Mouse (Mus musculus) megakaryocyte, embryonic 14.5 days (primary cell): ENCODE measurements at regions not wholly inside any gene's neighbourhood (a gene's known extent, or its start where the extent isn't known, plus 50 kb on each side); places are given as distances from the start of the nearest gene placed in this dataset.
"Not testable (repeated sequence)": the region's sequence is repeated elsewhere in the genome, so short reads cannot be mapped to it uniquely, and the experiment has no call there.

Experiments
- H3K27me3 ChIP-seq: replicated peaks from 2 replicates; pipeline ENCODE3; 2012; ENCODE audit warnings: inconsistent platforms
- H3K36me3 ChIP-seq: replicated peaks from 2 replicates; pipeline ENCODE3; 2012; ENCODE audit warnings: low read length, inconsistent platforms, mixed read lengths
- H3K4me1 ChIP-seq: 2 replicates; pipeline ENCODE4 v1.6.1; 2012; ENCODE audit warnings: inconsistent platforms
- H3K4me3 ChIP-seq: replicated peaks from 2 replicates; pipeline ENCODE3; 2012; ENCODE audit warnings: moderate library complexity, mild to moderate bottlenecking, inconsistent platforms
- H3K9me3 ChIP-seq: 2 replicates; pipeline ENCODE4 v1.6.1; 2012; ENCODE audit warnings: inconsistent platforms
- FLI1 ChIP-seq: IDR thresholded peaks from 2 replicates; pipeline ENCODE4 v1.6.1; 2012; ENCODE audit warnings: low read length, inconsistent platforms, mixed read lengths
- GATA1 ChIP-seq: IDR thresholded peaks from 3 replicates; pipeline ENCODE4 v1.6.1; 2012; ENCODE audit warnings: mixed read lengths, low read length, inconsistent platforms, borderline replicate concordance

DNA sequence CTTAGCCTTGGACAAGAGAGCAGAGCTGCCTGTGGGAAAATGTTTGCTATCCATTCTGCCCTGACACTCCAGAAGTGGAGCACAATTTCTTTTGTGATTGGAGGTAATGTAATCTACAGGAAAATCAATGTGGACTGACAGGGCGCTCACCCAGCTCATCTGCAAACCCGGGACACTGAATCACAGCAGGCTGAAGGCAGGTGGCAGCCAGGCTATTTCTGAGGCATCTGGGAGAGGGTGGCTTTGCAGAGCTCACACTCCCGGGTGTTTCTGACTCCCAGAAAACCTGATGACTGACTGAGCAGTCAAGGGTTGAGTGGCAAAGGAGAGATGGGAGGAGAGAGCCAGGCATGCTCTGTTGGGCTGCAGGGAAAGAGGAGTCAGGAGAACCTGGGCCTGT lies 524.4 kb downstream of the Bnc2 start:
- TF ChIP-seq FLI1 (no peak), GATA1 (no peak)
- Histone ChIP-seq H3K4me3 (no peak overlapping the region), H3K9me3 (peaks cover 26% of the 10 kb centered on the region), H3K27me3 (peaks cover 13% of the 10 kb centered on the region), H3K36me3 (no peaks in the 10 kb centered on the region), H3K4me1 (peaks cover 5% of the 10 kb centered on the region; the same call in 1 of the 2 replicates)

DNA sequence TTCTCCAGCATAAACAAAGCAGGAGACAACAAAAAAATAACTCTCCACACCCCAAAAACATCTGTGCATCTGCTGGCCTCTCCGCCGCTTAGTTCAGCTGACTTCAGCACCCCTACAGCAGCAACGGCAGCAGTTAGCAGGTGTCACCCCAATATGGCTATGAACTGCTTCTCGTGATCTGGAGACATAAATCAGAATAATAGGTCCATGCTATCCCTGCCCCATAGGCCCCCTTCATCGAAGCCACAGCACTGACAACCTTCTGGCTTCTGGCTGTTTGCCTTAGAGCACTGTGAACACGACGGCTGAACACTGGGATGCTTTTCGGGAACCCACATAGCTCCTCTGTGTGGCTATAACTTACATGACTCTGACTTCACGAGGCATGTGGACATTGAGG lies 523.8 kb downstream of the Bnc2 start:
- no peaks in the 10 kb centered on the region for H3K36me3 ChIP-seq
- no peak for TF ChIP-seq FLI1
- TF ChIP-seq GATA1, result no peak
- peaks cover 5% of the 10 kb centered on the region; the same call in 1 of the 2 replicates for H3K4me1 ChIP-seq
- no peak overlapping the region for H3K4me3 ChIP-seq
- peaks cover 29% of the 10 kb centered on the region for H3K9me3 ChIP-seq
- H3K27me3 ChIP-seq, result peaks cover 15% of the 10 kb centered on the region

DNA sequence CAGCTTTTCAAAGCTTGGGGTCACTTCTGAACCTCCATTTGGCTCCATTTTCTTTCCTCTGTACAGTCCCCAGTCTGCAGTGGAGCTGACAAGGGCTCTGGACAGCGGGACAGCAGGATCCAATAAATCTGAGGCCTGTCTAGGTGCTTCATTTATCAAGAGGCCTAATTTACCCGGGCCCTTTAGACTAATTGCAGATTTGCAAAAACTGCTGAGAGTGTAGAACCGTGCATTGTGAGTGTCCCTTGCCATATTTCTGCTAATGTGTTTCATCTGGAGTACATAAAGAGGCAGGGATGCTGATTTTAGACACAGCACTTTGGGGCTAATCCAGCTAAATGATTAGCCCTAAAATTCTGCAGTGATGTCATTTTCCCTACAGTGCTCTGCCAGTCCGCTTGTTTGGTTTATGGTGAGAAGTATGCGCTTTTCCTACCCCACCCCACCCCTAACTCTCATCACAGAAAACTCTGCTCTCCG lies 523.1 kb downstream of the Bnc2 start:
- peaks cover 5% of the 10 kb centered on the region; the same call in 1 of the 2 replicates for H3K4me1 ChIP-seq
- TF ChIP-seq GATA1 (no peak), FLI1 (no peak)
- peaks cover 15% of the 10 kb centered on the region for H3K27me3 ChIP-seq
- no peak overlapping the region for H3K4me3 ChIP-seq
- peaks cover 28% of the 10 kb centered on the region for H3K9me3 ChIP-seq
- no peaks in the 10 kb centered on the region for H3K36me3 ChIP-seq

DNA sequence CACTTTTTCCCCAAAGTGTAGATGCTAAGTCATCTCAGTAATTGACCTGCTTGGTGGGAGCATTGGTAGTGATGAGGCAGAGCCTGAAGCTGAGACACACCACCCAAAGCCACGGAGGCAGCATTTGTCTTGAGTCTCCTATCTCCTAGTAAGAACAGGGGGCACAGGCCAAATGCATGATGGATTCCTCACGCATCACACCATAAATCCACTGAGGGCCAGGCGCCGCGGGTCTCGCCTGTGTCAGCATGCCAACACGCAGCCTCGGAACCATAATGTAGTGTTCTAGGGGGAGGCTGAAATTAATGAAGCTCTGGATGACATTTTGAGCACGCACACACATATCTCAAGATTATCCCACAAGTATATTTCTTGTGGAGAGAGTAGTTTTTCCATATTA lies 521.5 kb downstream of the Bnc2 start:
- no peak overlapping the region for H3K4me3 ChIP-seq
- peaks cover 15% of the 10 kb centered on the region for H3K27me3 ChIP-seq
- H3K9me3 ChIP-seq, result peaks cover 18% of the 10 kb centered on the region
- TF ChIP-seq GATA1 (no peak), FLI1 (no peak)
- peaks cover 5% of the 10 kb centered on the region; the same call in 1 of the 2 replicates for H3K4me1 ChIP-seq
- H3K36me3 ChIP-seq, result no peaks in the 10 kb centered on the region

DNA sequence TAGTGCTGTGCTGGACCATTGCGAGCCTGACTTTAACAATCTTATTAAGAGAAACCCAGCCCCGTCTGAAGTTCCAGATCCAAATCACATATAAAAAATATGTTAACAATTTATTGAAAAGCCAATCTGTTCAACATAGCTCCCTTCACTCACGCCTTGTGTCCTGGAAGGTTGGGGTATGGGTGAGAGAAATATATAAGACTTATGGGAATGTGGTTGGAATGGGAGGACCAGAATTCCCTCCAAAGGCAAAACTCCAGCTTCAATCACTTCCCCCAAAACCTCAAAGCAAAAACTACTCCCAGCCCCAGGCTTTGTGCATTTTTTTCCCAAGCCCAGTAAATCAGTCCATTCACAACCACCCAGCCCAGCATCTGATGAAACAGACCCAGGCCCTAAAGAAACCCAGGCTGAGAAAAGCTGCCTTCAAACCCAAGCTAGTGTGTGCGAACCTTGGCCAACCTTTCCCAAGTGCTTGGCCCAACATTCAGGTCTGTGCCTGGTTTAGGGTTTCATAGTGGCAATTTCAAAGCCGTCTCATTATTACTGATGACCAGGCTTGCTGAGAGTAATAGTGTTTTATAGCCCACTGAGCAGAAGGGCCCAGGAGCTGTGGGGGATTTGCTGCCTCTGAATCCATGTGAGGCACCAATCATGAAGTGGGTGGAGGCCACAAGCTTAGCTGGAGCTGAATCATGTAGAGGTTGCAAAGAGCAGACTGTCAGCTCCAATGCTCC lies 517.0 kb downstream of the Bnc2 start:
- Histone ChIP-seq H3K27me3 (peaks cover 7% of the 10 kb centered on the region), H3K4me1 (no peaks in the 10 kb centered on the region), H3K36me3 (no peaks in the 10 kb centered on the region), H3K9me3 (peaks cover 7% of the 10 kb centered on the region; the same call in 1 of the 2 replicates), H3K4me3 (no peak overlapping the region)
- TF ChIP-seq FLI1 (no peak), GATA1 (no peak)

DNA sequence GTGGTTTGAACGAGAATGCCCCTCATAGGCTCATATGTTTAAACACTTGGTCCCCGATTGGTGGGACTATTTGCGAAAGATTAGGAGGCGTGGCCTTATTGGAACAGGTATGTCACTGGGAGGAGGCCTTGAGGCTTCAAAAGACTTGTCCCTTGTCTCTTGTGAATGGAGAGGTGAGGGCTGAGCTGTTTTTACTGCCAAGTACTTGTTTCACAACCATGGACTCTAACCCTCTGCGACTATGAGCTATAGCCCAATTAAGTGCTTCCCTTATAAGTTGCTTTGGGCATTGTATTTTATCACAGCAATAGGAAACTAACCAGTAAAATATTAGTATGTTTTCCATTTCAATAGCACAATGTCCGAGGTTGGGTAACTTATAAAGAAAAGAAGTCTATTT lies 511.7 kb downstream of the Bnc2 start:
- Histone ChIP-seq H3K4me3 (no peak overlapping the region), H3K36me3 (no peaks in the 10 kb centered on the region), H3K27me3 (peaks cover 12% of the 10 kb centered on the region), H3K9me3 (peaks cover 6% of the 10 kb centered on the region; the same call in 1 of the 2 replicates), H3K4me1 (no peaks in the 10 kb centered on the region)
- TF ChIP-seq FLI1, result no peak
- TF ChIP-seq GATA1, result no peak

DNA sequence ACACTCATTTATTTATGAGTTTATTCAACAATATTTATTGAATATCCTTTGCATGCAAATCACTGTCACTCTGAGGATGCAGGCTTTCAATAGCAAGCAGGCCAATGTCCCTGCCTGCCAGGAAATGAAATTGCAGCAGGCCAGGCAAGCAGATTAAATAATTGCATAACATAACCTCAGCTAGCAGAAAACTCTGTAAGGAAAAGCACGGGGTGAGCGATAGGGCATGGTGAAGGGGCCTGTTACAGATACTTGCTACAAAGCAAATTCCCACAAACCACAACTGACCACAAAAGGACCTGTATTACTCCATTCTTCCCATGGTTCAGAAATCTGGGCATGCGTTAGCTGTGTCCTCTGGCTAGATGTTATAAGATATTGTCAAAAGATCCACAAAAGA lies 509.8 kb downstream of the Bnc2 start:
- peaks cover 12% of the 10 kb centered on the region for H3K27me3 ChIP-seq
- H3K4me1 ChIP-seq, result no peaks in the 10 kb centered on the region
- TF ChIP-seq FLI1 (no peak), GATA1 (no peak)
- peaks cover 20% of the 10 kb centered on the region; the same call in 1 of the 2 replicates for H3K9me3 ChIP-seq
- no peaks in the 10 kb centered on the region for H3K36me3 ChIP-seq
- H3K4me3 ChIP-seq, result no peak overlapping the region

DNA sequence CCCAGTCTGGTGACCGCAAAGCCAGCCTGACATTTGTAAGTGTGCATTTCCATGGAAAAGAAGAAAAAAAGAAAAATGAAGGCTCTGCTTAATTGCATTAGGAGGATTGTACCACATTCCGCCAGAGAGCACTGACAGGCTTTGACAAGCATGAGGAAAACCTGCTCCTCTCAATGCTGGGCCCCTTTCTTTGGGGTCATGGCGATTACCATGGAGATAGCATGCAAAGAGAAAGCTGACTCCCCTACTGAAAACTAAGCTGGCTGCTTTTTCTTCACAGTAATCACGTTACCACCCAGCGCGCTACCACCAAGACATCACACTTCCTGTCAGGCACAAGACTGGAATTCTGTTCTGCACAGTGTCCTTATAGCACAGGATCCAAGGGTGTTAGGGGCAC lies 502.2 kb downstream of the Bnc2 start:
- no peak for TF ChIP-seq GATA1
- TF ChIP-seq FLI1, result no peak
- Histone ChIP-seq H3K36me3 (no peaks in the 10 kb centered on the region), H3K9me3 (peaks cover 14% of the 10 kb centered on the region; the same call in 1 of the 2 replicates), H3K4me1 (peaks cover 4% of the 10 kb centered on the region; the same call in 1 of the 2 replicates), H3K4me3 (no peak overlapping the region), H3K27me3 (peaks cover 2% of the 10 kb centered on the region)

DNA sequence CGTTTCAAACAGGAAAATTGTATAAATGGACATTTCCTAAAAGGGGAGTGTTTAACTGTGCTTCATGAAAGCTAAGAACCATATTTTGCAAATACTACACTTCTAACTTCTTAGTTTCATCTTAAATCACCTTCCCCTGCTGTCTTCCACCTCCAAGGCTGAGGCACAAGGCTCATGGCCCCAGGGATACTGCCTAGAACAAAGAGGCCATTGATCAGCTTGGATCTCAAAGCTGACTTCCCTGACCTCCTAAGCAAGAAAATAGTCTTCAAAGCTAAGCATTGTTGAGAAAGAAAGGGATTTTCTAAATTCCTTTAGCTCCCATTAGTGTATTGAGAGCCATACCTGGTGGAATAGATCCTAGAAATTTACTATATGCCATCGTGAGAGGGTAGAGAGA lies 501.6 kb downstream of the Bnc2 start:
- Histone ChIP-seq H3K4me1 (peaks cover 4% of the 10 kb centered on the region; the same call in 1 of the 2 replicates), H3K27me3 (peaks cover 2% of the 10 kb centered on the region), H3K36me3 (no peaks in the 10 kb centered on the region), H3K4me3 (no peak overlapping the region), H3K9me3 (peaks cover 13% of the 10 kb centered on the region; the same call in 1 of the 2 replicates)
- TF ChIP-seq FLI1 (no peak), GATA1 (no peak)

DNA sequence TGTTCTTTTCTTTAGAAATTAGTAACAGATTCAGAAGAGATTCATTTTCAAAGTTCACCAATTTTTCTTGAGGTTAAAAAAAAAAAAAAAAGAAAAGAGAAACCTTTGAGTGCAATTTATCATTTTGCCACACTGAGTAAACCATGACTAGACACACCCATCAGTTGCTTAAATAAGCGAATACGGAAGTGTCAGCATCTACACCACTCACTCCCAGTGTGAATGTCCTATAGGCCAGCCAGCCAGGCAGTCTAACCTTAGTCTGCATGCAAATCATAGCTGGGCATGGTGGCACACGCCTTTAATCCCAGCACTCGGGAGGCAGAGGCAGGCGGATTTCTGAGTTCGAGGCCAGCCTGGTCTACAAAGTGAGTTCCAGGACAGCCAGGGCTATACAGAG lies 498.6 kb downstream of the Bnc2 start:
- H3K36me3 ChIP-seq, H3K9me3 ChIP-seq, H3K27me3 ChIP-seq, H3K4me1 ChIP-seq, H3K4me3 ChIP-seq: not testable (repeated sequence)

DNA sequence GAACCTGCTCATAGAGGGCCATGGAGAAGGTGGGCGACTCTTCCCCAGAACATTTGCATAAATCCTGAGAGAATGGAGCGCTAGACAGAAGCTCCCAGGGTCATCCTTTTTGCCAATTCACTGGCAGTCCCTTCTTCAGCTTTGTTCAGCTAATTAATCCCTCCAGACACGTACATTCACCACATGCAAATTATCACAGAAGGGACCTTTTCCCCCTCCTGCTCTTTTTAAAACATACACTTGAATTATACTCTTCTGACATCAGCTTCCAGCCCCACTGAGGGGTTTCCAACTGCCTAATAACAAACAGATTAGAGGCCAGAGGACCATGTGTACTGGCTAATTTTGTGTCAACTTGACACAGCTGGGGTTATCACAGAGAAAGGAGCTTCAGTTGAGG lies 497.2 kb downstream of the Bnc2 start:
- peaks cover 2% of the 10 kb centered on the region for H3K27me3 ChIP-seq
- TF ChIP-seq GATA1 (no peak), FLI1 (no peak)

More for the DNA sequence above, 497.2 kb downstream of the Bnc2 start:
- Histone ChIP-seq H3K9me3 (peaks cover 11% of the 10 kb centered on the region), H3K4me3 (no peak overlapping the region), H3K36me3 (no peaks in the 10 kb centered on the region), H3K4me1 (peaks cover 3% of the 10 kb centered on the region; the same call in 1 of the 2 replicates)
